Mouse (Mus musculus) G1E (cell line): ENCODE results near the gene Tpcn1. TPM values are rescaled to one million over a fixed set of nuclear protein-coding genes. Genes with fewer than 3 reads are reported as not detected.
A peak's percentile ranks its signal among the peaks of the same experiment; 100 is the strongest.
"Not testable (repeated sequence)": the region's sequence is repeated elsewhere in the genome, so short reads cannot be mapped to it uniquely, and the experiment has no call there.

ENCODE experiments used
- ATAC-seq: 2 replicates; pipeline ENCODE4 v1.8.0; 2016; ENCODE audit warnings: mild to moderate bottlenecking; ENCODE audit not compliant: insufficient number of reproducible peaks, poor library complexity, low FRiP score, severe bottlenecking; ENCODE audit errors: extremely low read depth
- DNase-seq: peaks from one replicate; pipeline ENCODE4 v3.0.0; 2012; ENCODE audit warnings: low spot score
- H3K27me3 ChIP-seq: 2 replicates; pipeline ENCODE4 v1.6.1; 2012; ENCODE audit warnings: mild to moderate bottlenecking, low read length, inconsistent platforms; ENCODE audit not compliant: insufficient read depth
- H3K36me3 ChIP-seq: replicated peaks from 2 replicates; pipeline ENCODE3; 2012; ENCODE audit warnings: mild to moderate bottlenecking, inconsistent platforms
- H3K4me1 ChIP-seq: 2 replicates; pipeline ENCODE4 v1.6.1; 2012; ENCODE audit warnings: low read depth, low read length, inconsistent platforms, mixed read lengths; ENCODE audit not compliant: insufficient read depth
- H3K4me3 ChIP-seq: 2 replicates; pipeline ENCODE4 v1.5.1; 2012; ENCODE audit warnings: low read depth, mild to moderate bottlenecking, inconsistent platforms, low read length, moderate library complexity, mixed read lengths
- H3K9me3 ChIP-seq: replicated peaks from 2 replicates; pipeline ENCODE4 v1.6.1; 2012; ENCODE audit warnings: inconsistent platforms
- CTCF ChIP-seq: IDR thresholded peaks from 2 replicates; pipeline ENCODE4 v1.5.1; 2012; ENCODE audit warnings: low read depth, low read length, inconsistent platforms, mixed read lengths
- GATA1 ChIP-seq: IDR thresholded peaks from 2 replicates; pipeline ENCODE4 v1.6.1; 2012; ENCODE audit warnings: borderline replicate concordance, low read length, inconsistent platforms, mixed read lengths
- GATA2 ChIP-seq: IDR thresholded peaks from 2 replicates; pipeline ENCODE4 v1.6.1; 2012; ENCODE audit warnings: low read depth, low read length, inconsistent platforms, borderline replicate concordance
- POLR2AphosphoS5 ChIP-seq: IDR thresholded peaks from 2 replicates; pipeline ENCODE4 v1.6.1; 2012; ENCODE audit warnings: low read depth, low read length, inconsistent platforms; ENCODE audit not compliant: insufficient replicate concordance
- TAL1 ChIP-seq: conservative IDR thresholded peaks from 2 replicates; pipeline ENCODE4 v1.6.1; 2012; ENCODE audit warnings: low read depth, low read length, inconsistent platforms, mixed read lengths
- polyA plus RNA-seq: library from polyadenylated mRNA; stranded (reverse); fragments of >175 nt; gene quantifications from 2 replicates; pipeline ENCODE4 v1.2.3, GENCODE M21; 2012
- total RNA-seq, 2 experiments: library from RNA; stranded (forward) in 1 of 2; stranded (reverse) in 1 of 2; fragments of 200-1000 nt in 1 of 2; fragments of >200 nt in 1 of 2; fragmentation: Nextera tagmentation in 1 of 2; gene quantifications; 2 replicates each; pipeline ENCODE4 v1.2.3; 2014 to 2017

The Tpcn1 gene
- total and polyA plus RNA-seq, 3 experiments = 3.2 to 51.6 (median 33.2) TPM

- TF ChIP-seq GATA2 (no peak), CTCF (no peak), TAL1 (no peak), POLR2AphosphoS5 (no peak), GATA1 (no peak)
- Histone ChIP-seq H3K4me1 (peaks cover 29% of the 10 kb centered on the region), H3K27me3 (peaks cover 9% of the 10 kb centered on the region), H3K9me3 (no peaks in the 10 kb centered on the region), H3K36me3 (peaks cover 33% of the 10 kb centered on the region), H3K4me3 (peak overlapping the region; percentile 97)
- no peak for DNase-seq
- ATAC-seq = no peak
These were observed 85.8 kb downstream of the Tpcn1 start for GRCm38 (mm10) chr5:120502675-120503143.

DNA sequence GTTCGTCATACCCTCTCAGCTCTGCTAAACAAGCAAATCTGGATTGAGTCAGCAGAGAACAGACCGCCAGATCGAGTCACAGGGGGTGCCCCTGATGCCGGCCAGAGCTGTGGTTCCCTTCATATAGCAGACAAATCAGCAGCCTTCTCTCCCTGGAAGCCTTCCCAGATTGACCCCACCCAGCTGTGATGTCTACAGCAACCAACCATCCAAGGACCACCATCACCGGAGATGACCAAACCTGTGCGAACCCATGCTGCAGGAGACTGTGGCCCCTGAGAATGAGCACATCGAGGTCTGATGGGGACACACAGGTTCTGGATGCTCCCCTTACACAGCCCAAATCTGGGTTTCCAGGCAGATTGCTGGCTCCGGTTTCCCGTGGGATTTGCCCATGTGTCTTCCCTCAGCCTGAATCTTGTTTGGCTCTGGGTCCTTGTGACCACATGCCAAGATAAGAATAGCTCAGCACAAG lies 86.3 kb downstream of the Tpcn1 start:
- DNase-seq (no peak), ATAC-seq (no peak)
- Histone ChIP-seq H3K9me3 (no peaks in the 10 kb centered on the region), H3K4me1 (peaks cover 29% of the 10 kb centered on the region), H3K4me3 (peak overlapping the region; percentile 97; the same call in 1 of the 2 replicates), H3K27me3 (peaks cover 6% of the 10 kb centered on the region), H3K36me3 (peaks cover 38% of the 10 kb centered on the region)
- TF ChIP-seq CTCF (no peak), POLR2AphosphoS5 (no peak), TAL1 (no peak), GATA2 (no peak), GATA1 (no peak)

GRCm38 (mm10) chr5:120500609-120501008 lies 87.9 kb downstream of the Tpcn1 start:
- DNase-seq, H3K9me3 ChIP-seq, H3K4me3 ChIP-seq, ATAC-seq, H3K27me3 ChIP-seq: not testable (repeated sequence)
- Histone ChIP-seq H3K4me1 (peaks cover 28% of the 10 kb centered on the region), H3K36me3 (peaks cover 52% of the 10 kb centered on the region)

DNA sequence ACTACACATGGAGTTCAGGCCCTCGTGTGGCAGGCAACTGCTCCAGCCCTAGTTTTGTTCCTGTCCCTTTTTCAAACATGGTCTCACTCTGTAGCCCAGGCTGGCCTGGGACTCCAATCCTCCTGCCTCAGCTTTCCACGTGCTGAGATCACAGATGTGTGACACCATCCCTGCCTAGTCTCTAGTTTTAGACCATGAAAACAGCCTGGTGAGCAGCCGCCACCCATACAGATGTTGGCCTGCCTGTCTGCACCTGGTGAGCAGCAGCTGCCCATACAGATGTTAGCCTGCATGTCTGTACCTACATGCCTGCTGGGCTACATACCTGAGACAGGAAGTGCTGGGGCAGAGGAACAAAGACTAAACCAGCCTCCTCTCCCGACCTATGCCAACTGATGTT lies 89.3 kb downstream of the Tpcn1 start:
- Histone ChIP-seq H3K4me3 (no peak overlapping the region), H3K4me1 (peaks cover 22% of the 10 kb centered on the region), H3K36me3 (peaks cover 66% of the 10 kb centered on the region), H3K9me3 (no peaks in the 10 kb centered on the region), H3K27me3 (no peaks in the 10 kb centered on the region)
- DNase-seq (no peak), ATAC-seq (no peak)
- TF ChIP-seq GATA2 (no peak), GATA1 (no peak), CTCF (no peak), TAL1 (no peak), POLR2AphosphoS5 (no peak)

GRCm38 (mm10) chr5:120497071-120497470 lies 91.4 kb downstream of the Tpcn1 start:
- TF ChIP-seq CTCF (no peak), GATA1 (no peak), GATA2 (no peak), POLR2AphosphoS5 (no peak), TAL1 (no peak)
- peaks cover 85% of the 10 kb centered on the region for H3K36me3 ChIP-seq
- no peak for DNase-seq
- H3K4me1 ChIP-seq = peaks cover 12% of the 10 kb centered on the region
- no peak overlapping the region for H3K4me3 ChIP-seq
- ATAC-seq = no peak
- H3K9me3 ChIP-seq = no peaks in the 10 kb centered on the region
- H3K27me3 ChIP-seq = no peaks in the 10 kb centered on the region

GRCm38 (mm10) chr5:120495703-120496226 lies 92.7 kb downstream of the Tpcn1 start:
- H3K9me3 ChIP-seq = no peaks in the 10 kb centered on the region
- H3K36me3 ChIP-seq = peaks cover 88% of the 10 kb centered on the region
- peaks cover 10% of the 10 kb centered on the region for H3K4me1 ChIP-seq
- DNase-seq = no peak
- TF ChIP-seq CTCF = no peak
- TF ChIP-seq GATA2 = no peak
- no peak for TF ChIP-seq TAL1
- TF ChIP-seq POLR2AphosphoS5 = no peak
- no peak for TF ChIP-seq GATA1
- H3K4me3 ChIP-seq = no peak overlapping the region
- no peak for ATAC-seq
- H3K27me3 ChIP-seq = no peaks in the 10 kb centered on the region
